Mouse (Mus musculus): ENCODE data around the gene Qrich2. TPM values are rescaled to one million over a fixed set of nuclear protein-coding genes. Genes with fewer than 3 reads are reported as not detected.

Qrich2 gene
- polyA plus RNA-seq, 1 experiment from 2014 or later, result 0.08 TPM

GRCm38 (mm10) chr11:116421102-116421501 lies 44.9 kb downstream of the Qrich2 start:
- Histone ChIP-seq H3K27ac (ENCODE audit: low read length) (no peak overlapping the region), H3K4me2 (ENCODE audit: low read length) (no peak overlapping the region), H3K36me3 (ENCODE audit: control insufficient read depth, insufficient read depth, low read length) (no peaks in the 10 kb centered on the region), H3K9me3 (replicated peaks; ENCODE audit: control insufficient read depth, low read length, poor library complexity, severe bottlenecking) (no peaks in the 10 kb centered on the region), H3K4me1 (ENCODE audit: control insufficient read depth, insufficient read depth, low read length) (no peaks in the 10 kb centered on the region), H3K4me3 (ENCODE audit: low read depth, low read length) (no peak overlapping the region), H3K27me3 (ENCODE audit: control insufficient read depth, insufficient read depth, low read depth, low read length) (no peaks in the 10 kb centered on the region), H3K9ac (ENCODE audit: low read depth, low read length) (no peak overlapping the region)
- no peak for ATAC-seq
- 83% methylated on average over 6 of the region's 6 CpGs for WGBS

DNA sequence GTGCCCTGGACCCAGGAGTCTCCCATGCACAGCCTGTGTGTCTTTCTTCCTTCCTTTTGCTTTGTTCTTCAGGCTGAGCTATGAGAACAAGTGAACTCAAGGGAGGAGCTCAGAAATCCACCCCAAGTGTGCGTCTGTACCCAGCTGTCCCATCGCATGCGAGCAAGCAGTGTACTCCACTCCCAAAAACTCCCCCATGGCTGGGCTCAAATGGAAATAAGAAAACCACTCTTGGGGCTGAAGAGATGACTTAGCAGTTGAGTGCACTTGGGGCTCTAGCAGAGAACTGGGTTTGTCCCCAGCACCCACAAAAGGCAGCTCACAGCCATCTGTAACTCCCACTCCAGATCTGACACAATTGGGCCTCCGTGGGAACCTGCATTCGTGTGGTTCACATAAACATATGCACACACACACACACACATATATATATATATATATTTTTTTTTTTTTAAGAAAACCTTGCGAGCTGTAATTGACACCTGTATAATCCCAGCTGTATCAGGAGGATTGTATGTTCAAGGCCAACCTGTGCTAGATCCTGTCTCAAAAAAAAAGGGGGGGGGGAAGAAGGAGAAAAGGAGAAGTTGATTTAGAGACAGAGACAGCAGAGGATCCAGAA lies 47.1 kb downstream of the Qrich2 start:
- Histone ChIP-seq H3K4me3 (ENCODE audit: low read depth, low read length) (no peak overlapping the region), H3K4me1 (ENCODE audit: control insufficient read depth, insufficient read depth, low read length) (no peaks in the 10 kb centered on the region), H3K36me3 (ENCODE audit: control insufficient read depth, insufficient read depth, low read length) (no peaks in the 10 kb centered on the region), H3K4me2 (ENCODE audit: low read length) (no peak overlapping the region), H3K9me3 (replicated peaks; ENCODE audit: control insufficient read depth, low read length, poor library complexity, severe bottlenecking) (no peaks in the 10 kb centered on the region), H3K27ac (ENCODE audit: low read length) (no peak overlapping the region), H3K9ac (ENCODE audit: low read depth, low read length) (no peak overlapping the region), H3K27me3 (ENCODE audit: control insufficient read depth, insufficient read depth, low read depth, low read length) (no peaks in the 10 kb centered on the region)
- 80% methylated on average over 6 of the region's 6 CpGs for WGBS
- no peak for ATAC-seq

- Histone ChIP-seq H3K9me3 (replicated peaks; ENCODE audit: control insufficient read depth, low read length, poor library complexity, severe bottlenecking) (no peaks in the 10 kb centered on the region), H3K36me3 (ENCODE audit: control insufficient read depth, insufficient read depth, low read length) (no peaks in the 10 kb centered on the region), H3K4me2 (ENCODE audit: low read length) (no peak overlapping the region), H3K27me3 (ENCODE audit: control insufficient read depth, insufficient read depth, low read depth, low read length) (no peaks in the 10 kb centered on the region), H3K4me3 (ENCODE audit: low read depth, low read length) (no peak overlapping the region), H3K27ac (ENCODE audit: low read length) (no peak overlapping the region), H3K4me1 (ENCODE audit: control insufficient read depth, insufficient read depth, low read length) (peaks cover 3% of the 10 kb centered on the region; the same call in 1 of the 2 replicates), H3K9ac (ENCODE audit: low read depth, low read length) (no peak overlapping the region)
- 7% methylated on average over 2 of the region's 2 CpGs for WGBS
- no peak for ATAC-seq
Observed at GRCm38 (mm10) chr11:116418194-116418840, 47.7 kb downstream of the Qrich2 start.

GRCm38 (mm10) chr11:116417054-116417453 lies 49.0 kb downstream of the Qrich2 start:
- no peaks in the 10 kb centered on the region for H3K9me3 ChIP-seq (replicated peaks; ENCODE audit: control insufficient read depth, low read length, poor library complexity, severe bottlenecking)
- no peaks in the 10 kb centered on the region for H3K27me3 ChIP-seq (ENCODE audit: control insufficient read depth, insufficient read depth, low read depth, low read length)
- H3K4me3 ChIP-seq (ENCODE audit: low read depth, low read length), result no peak overlapping the region
- H3K27ac ChIP-seq (ENCODE audit: low read length), result no peak overlapping the region
- no peak overlapping the region for H3K4me2 ChIP-seq (ENCODE audit: low read length)
- WGBS, result 90% methylated on average over 5 of the region's 5 CpGs
- H3K36me3 ChIP-seq (ENCODE audit: control insufficient read depth, insufficient read depth, low read length), result no peaks in the 10 kb centered on the region
- no peak overlapping the region for H3K9ac ChIP-seq (ENCODE audit: low read depth, low read length)
- ATAC-seq, result no peak
- peaks cover 3% of the 10 kb centered on the region; the same call in 1 of the 2 replicates for H3K4me1 ChIP-seq (ENCODE audit: control insufficient read depth, insufficient read depth, low read length)

DNA sequence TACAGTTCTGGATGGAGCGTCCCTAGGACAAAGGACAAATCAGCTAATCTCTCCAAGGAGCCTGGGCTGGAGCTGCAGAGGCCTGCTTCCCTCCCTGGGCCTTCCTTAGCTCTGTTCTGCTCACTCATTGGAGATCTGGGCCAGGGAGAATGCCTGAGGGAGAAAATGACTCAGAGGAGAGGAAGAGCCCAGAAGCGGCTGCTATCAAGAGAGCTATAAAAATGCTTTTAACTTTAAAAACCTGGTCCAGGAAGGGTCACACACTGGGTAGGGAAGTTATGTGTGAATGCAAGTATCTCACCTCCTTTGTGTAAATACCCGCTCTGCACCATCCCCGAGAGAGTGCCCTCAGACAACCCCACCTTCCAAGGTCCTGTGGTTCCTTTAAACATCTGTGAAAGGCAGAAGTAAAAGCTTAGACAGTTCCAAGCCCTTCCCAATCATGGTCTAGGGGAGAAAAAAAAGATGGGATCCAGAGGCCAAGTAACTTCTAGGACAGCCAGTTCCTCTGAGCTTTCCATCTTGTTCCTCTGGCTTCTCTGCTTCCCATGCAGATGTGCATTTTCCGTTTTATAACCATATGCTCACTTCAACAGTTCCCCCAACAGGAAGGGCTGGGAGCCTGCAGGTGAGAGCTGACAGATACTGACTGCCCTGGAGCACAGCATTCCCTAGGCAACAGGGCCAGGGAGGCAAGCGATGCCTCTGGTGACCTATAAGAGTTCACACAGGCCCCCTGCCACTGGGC lies 49.7 kb downstream of the Qrich2 start:
- Histone ChIP-seq H3K36me3 (ENCODE audit: control insufficient read depth, insufficient read depth, low read length) (no peaks in the 10 kb centered on the region), H3K9ac (ENCODE audit: low read depth, low read length) (no peak overlapping the region), H3K4me1 (ENCODE audit: control insufficient read depth, insufficient read depth, low read length) (peaks cover 9% of the 10 kb centered on the region), H3K9me3 (replicated peaks; ENCODE audit: control insufficient read depth, low read length, poor library complexity, severe bottlenecking) (no peaks in the 10 kb centered on the region), H3K27ac (ENCODE audit: low read length) (no peak overlapping the region), H3K4me3 (ENCODE audit: low read depth, low read length) (no peak overlapping the region), H3K27me3 (ENCODE audit: control insufficient read depth, insufficient read depth, low read depth, low read length) (no peaks in the 10 kb centered on the region), H3K4me2 (ENCODE audit: low read length) (no peak overlapping the region)
- WGBS, result 74% methylated on average over 6 of the region's 6 CpGs
- ATAC-seq, result no peak

GRCm38 (mm10) chr11:116413631-116414022 lies 52.4 kb downstream of the Qrich2 start:
- ATAC-seq, result peak; percentile 19; the same call in 1 of the 2 replicates
- 54% methylated on average over 4 of the region's 4 CpGs for WGBS
- H3K4me2 ChIP-seq (ENCODE audit: low read length), result peak overlapping the region; percentile 65
- H3K9me3 ChIP-seq (replicated peaks; ENCODE audit: control insufficient read depth, low read length, poor library complexity, severe bottlenecking), result no peaks in the 10 kb centered on the region
- H3K27me3 ChIP-seq (ENCODE audit: control insufficient read depth, insufficient read depth, low read depth, low read length), result no peaks in the 10 kb centered on the region
- no peaks in the 10 kb centered on the region for H3K36me3 ChIP-seq (ENCODE audit: control insufficient read depth, insufficient read depth, low read length)
- H3K27ac ChIP-seq (ENCODE audit: low read length), result peak overlapping the region; percentile 97
- H3K4me3 ChIP-seq (ENCODE audit: low read depth, low read length), result peak overlapping the region; percentile 90
- H3K4me1 ChIP-seq (ENCODE audit: control insufficient read depth, insufficient read depth, low read length), result peaks cover 16% of the 10 kb centered on the region
- H3K9ac ChIP-seq (ENCODE audit: low read depth, low read length), result peak overlapping the region; percentile 94

- ATAC-seq, result peak; percentile 97
- Histone ChIP-seq H3K9ac (ENCODE audit: low read depth, low read length) (peak within 1 kb of the TSS; percentile 94), H3K36me3 (ENCODE audit: control insufficient read depth, insufficient read depth, low read length) (no peaks in the 10 kb centered on the region), H3K4me2 (ENCODE audit: low read length) (peak within 1 kb of the TSS; percentile 65), H3K27me3 (ENCODE audit: control insufficient read depth, insufficient read depth, low read depth, low read length) (no peaks in the 10 kb centered on the region), H3K9me3 (replicated peaks; ENCODE audit: control insufficient read depth, low read length, poor library complexity, severe bottlenecking) (no peaks in the 10 kb centered on the region), H3K4me1 (ENCODE audit: control insufficient read depth, insufficient read depth, low read length) (peaks cover 16% of the 10 kb centered on the region), H3K27ac (ENCODE audit: low read length) (peak within 1 kb of the TSS; percentile 97), H3K4me3 (ENCODE audit: low read depth, low read length) (peak within 1 kb of the TSS; percentile 90)
- 2% methylated on average over 63 of the region's 82 CpGs for WGBS
Observed at GRCm38 (mm10) chr11:116412904-116413630, 53.0 kb downstream of the Qrich2 start, which contains the start of gene Rnf157. TSS of gene Rnf157 (minus strand) at chr11:116413032.

GRCm38 (mm10) chr11:116412028-116412827 lies 53.8 kb downstream of the Qrich2 start:
- peak overlapping the region; percentile 97 for H3K27ac ChIP-seq (ENCODE audit: low read length)
- H3K27me3 ChIP-seq (ENCODE audit: control insufficient read depth, insufficient read depth, low read depth, low read length), result no peaks in the 10 kb centered on the region
- H3K4me2 ChIP-seq (ENCODE audit: low read length), result peak overlapping the region; percentile 65
- peak overlapping the region; percentile 94 for H3K9ac ChIP-seq (ENCODE audit: low read depth, low read length)
- peak overlapping the region; percentile 90 for H3K4me3 ChIP-seq (ENCODE audit: low read depth, low read length)
- H3K36me3 ChIP-seq (ENCODE audit: control insufficient read depth, insufficient read depth, low read length), result no peaks in the 10 kb centered on the region
- H3K4me1 ChIP-seq (ENCODE audit: control insufficient read depth, insufficient read depth, low read length), result peaks cover 16% of the 10 kb centered on the region
- H3K9me3 ChIP-seq (replicated peaks; ENCODE audit: control insufficient read depth, low read length, poor library complexity, severe bottlenecking), result no peaks in the 10 kb centered on the region
- under 1% methylated on average over 72 of the region's 76 CpGs for WGBS
- peak; percentile 37 for ATAC-seq
